Mouse (Mus musculus) midbrain, postnatal 0 days (tissue): ENCODE measurements at regions not wholly inside any gene's neighbourhood (a gene's known extent, or its start where the extent isn't known, plus 50 kb on each side); places are given as distances from the start of the nearest gene placed in this dataset.

Experiments
- ATAC-seq: fragments of 200-750 bp; cut with Nextera tagmentation; 2 replicates; pipeline ENCODE4 v1.8.0; 2017; ENCODE audit warnings: moderate number of reproducible peaks, mild to moderate bottlenecking, moderate TSS enrichment, moderate library complexity; ENCODE audit not compliant: low FRiP score
- DNase-seq: peaks from one replicate; pipeline ENCODE4 v3.0.0-alpha.2; 2015; ENCODE audit warnings: low spot score
- H3K27ac ChIP-seq: fragments of 300-500 bp; sonication (generic); 2 replicates; pipeline ENCODE4 v1.5.1; 2014; ENCODE audit warnings: low read depth, mild to moderate bottlenecking, low read length, mixed read lengths
- H3K27me3 ChIP-seq: fragments of 300-500 bp; sonication (generic); 2 replicates; pipeline ENCODE4 v1.6.1; 2014; ENCODE audit warnings: low read length, control low read depth, mixed read lengths; ENCODE audit not compliant: insufficient read depth
- H3K36me3 ChIP-seq: fragments of 300-500 bp; sonication (generic); 2 replicates; pipeline ENCODE4 v1.6.1; 2014; ENCODE audit warnings: low read length, control low read depth, mixed read lengths; ENCODE audit not compliant: insufficient read depth
- H3K4me1 ChIP-seq: fragments of 300-500 bp; sonication (generic); 2 replicates; pipeline ENCODE4 v1.6.1; 2014; ENCODE audit warnings: mild to moderate bottlenecking, control low read depth, antibody characterized with exemption, low read length, mixed read lengths; ENCODE audit not compliant: insufficient read depth
- H3K4me2 ChIP-seq: fragments of 300-500 bp; sonication (generic); 2 replicates; pipeline ENCODE4 v1.6.1; 2014; ENCODE audit warnings: low read depth, mild to moderate bottlenecking, low read length, mixed read lengths; ENCODE audit not compliant: poor library complexity, severe bottlenecking
- H3K4me3 ChIP-seq: fragments of 300-500 bp; sonication (generic); 2 replicates; pipeline ENCODE4 v1.5.1; 2014; ENCODE audit warnings: low read depth, mild to moderate bottlenecking, low read length, moderate library complexity
- H3K9ac ChIP-seq: fragments of 300-500 bp; sonication (generic); replicated peaks from 2 replicates; pipeline ENCODE4 v1.6.1; 2014; ENCODE audit warnings: mild to moderate bottlenecking, low read length, moderate library complexity, mixed read lengths; ENCODE audit not compliant: poor library complexity, severe bottlenecking
- H3K9me3 ChIP-seq: fragments of 300-500 bp; sonication (generic); 2 replicates; pipeline ENCODE4 v1.6.1; 2016; ENCODE audit warnings: low read length, control low read depth
- CTCF ChIP-seq: IDR thresholded peaks from 2 replicates; pipeline ENCODE4 v1.5.1; 2016; ENCODE audit warnings: antibody characterized with exemption, mild to moderate bottlenecking
- WGBS: fragments of 180-500 bp; shearing (Covaris S2); extraction: QIAGEN DNeasy Blood & Tissue Kit; methylation state at CpG from one replicate; pipeline ENCODE4 v1.1.7; 2014; 5-methylcytosine and 5-hydroxymethylcytosine counted together

DNA sequence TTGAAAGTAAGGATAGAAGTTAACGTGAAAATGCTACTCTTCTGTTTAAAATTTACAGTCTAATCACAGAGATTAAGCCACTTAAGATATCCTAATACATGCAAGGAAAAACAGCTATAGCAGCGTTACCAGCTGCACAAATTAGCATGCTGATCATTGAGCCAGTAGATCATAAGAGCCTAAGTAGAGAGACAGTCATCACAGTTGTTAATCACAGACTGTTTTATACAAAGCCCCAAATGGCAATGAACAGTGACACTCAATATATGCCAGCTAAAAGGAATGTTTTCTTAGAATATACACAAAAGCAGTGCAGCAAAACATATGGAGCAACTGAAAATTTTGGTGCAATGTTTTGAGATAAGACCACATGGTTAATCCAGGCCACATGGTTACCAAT, 64.7 kb upstream of the Ppp1r3a start:
- H3K9me3 ChIP-seq = no peaks in the 10 kb centered on the region
- 64% methylated on average over 2 of the region's 2 CpGs for WGBS
- H3K4me1 ChIP-seq = no peaks in the 10 kb centered on the region
- TF ChIP-seq CTCF = no peak
- ATAC-seq (no peak), DNase-seq (no peak)
- H3K4me2 ChIP-seq = no peak overlapping the region
- H3K36me3 ChIP-seq = no peaks in the 10 kb centered on the region
- H3K4me3 ChIP-seq = no peak overlapping the region
- no peak overlapping the region for H3K27ac ChIP-seq
- no peak overlapping the region for H3K9ac ChIP-seq
- no peaks in the 10 kb centered on the region for H3K27me3 ChIP-seq

DNA sequence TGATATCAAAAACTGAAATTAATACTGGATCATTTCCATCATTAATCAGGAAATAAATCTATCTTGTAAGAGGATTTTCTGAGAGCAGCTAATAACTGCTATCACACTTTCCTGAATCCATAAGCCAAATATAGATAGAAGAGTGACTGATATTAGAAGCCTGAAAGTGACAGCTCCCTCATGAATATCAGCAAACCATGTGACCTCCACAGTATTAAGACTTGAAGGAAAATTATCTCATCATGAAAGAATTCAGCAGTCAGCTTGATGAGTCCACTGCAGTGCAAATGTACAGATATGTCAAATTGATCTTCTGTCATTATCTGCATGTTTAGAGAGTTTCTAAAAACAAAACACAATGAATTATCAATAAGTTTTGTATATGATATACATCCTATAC, 69.7 kb upstream of the Ppp1r3a start:
- TF ChIP-seq CTCF = no peak
- no peak overlapping the region for H3K9ac ChIP-seq
- H3K4me3 ChIP-seq = no peak overlapping the region

DNA sequence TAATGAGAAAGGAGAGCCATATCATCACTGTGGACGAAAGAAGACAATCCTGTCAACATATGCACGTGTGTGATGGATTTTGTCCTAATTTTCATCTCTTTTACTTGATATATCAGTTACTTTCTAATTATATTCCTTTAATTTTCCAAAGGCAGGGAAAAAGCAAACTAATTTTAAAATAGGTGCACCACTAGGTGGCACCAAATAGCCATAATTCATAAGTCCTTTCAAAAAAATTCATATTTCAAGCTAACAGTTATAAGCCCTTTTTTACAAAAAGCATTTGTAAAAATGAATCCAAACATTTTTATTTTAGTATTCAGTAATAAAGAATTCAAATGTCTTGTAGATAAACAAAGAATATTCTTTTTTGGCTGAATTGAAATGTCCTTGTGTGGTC, 62.2 kb upstream of the Foxp2 start:
- 9% methylated on average over 2 of the region's 2 CpGs for WGBS
- no peak for ATAC-seq
- TF ChIP-seq CTCF = peak; percentile 75

More for the DNA sequence above, 69.7 kb upstream of the Ppp1r3a start:
- no peaks in the 10 kb centered on the region for H3K36me3 ChIP-seq
- no peak overlapping the region for H3K27ac ChIP-seq
- no peaks in the 10 kb centered on the region for H3K27me3 ChIP-seq
- DNase-seq = no peak
- H3K4me1 ChIP-seq = no peaks in the 10 kb centered on the region
- no peaks in the 10 kb centered on the region for H3K9me3 ChIP-seq
- no peak overlapping the region for H3K4me2 ChIP-seq
- no peak for ATAC-seq

More for the DNA sequence above, 62.2 kb upstream of the Foxp2 start:
- Histone ChIP-seq H3K9me3 (no peaks in the 10 kb centered on the region), H3K36me3 (no peaks in the 10 kb centered on the region), H3K27me3 (no peaks in the 10 kb centered on the region), H3K9ac (no peak overlapping the region), H3K4me1 (no peaks in the 10 kb centered on the region), H3K4me2 (no peak overlapping the region), H3K4me3 (no peak overlapping the region), H3K27ac (no peak overlapping the region)
- peak; percentile 72 for DNase-seq
